Mouse (Mus musculus) stomach, embryonic 15.5 days (tissue): Measurements from ENCODE around the gene Trdn. TPM values are rescaled to one million over a fixed set of nuclear protein-coding genes. Genes with fewer than 3 reads are reported as not detected.

ENCODE experiments used
- ATAC-seq: fragments of 200-750 bp; cut with Nextera tagmentation; 2 replicates; pipeline ENCODE4 v1.8.0; 2017; ENCODE audit warnings: low read depth, moderate number of reproducible peaks, moderate TSS enrichment; ENCODE audit not compliant: insufficient read depth, low FRiP score
- H3K27ac ChIP-seq: fragments of 300-500 bp; sonication (generic); 2 replicates; pipeline ENCODE4 v1.5.1; 2015; ENCODE audit warnings: mild to moderate bottlenecking, inconsistent platforms
- H3K27me3 ChIP-seq: fragments of 300-500 bp; sonication (generic); replicated peaks from 2 replicates; pipeline ENCODE4 v1.6.1; 2015; ENCODE audit warnings: inconsistent platforms
- H3K36me3 ChIP-seq: fragments of 300-500 bp; sonication (generic); 2 replicates; pipeline ENCODE4 v1.6.1; 2015; ENCODE audit warnings: inconsistent platforms
- H3K4me1 ChIP-seq: fragments of 300-500 bp; sonication (generic); 2 replicates; pipeline ENCODE4 v1.6.1; 2015; ENCODE audit warnings: inconsistent platforms
- H3K4me2 ChIP-seq: fragments of 300-500 bp; sonication (generic); 2 replicates; pipeline ENCODE4 v1.6.1; 2015; ENCODE audit warnings: mild to moderate bottlenecking, inconsistent platforms
- H3K4me3 ChIP-seq: fragments of 300-500 bp; sonication (generic); replicated peaks from 2 replicates; pipeline ENCODE4 v1.5.1; 2015; ENCODE audit warnings: inconsistent platforms
- H3K9ac ChIP-seq: fragments of 300-500 bp; sonication (generic); 2 replicates; pipeline ENCODE4 v1.6.1; 2015; ENCODE audit warnings: inconsistent platforms
- H3K9me3 ChIP-seq: fragments of 300-500 bp; sonication (generic); 2 replicates; pipeline ENCODE4 v1.6.1; 2016; ENCODE audit warnings: inconsistent platforms
- WGBS: fragments of 180-500 bp; shearing (Covaris S2); methylation state at CpG from one replicate; pipeline ENCODE4 v1.1.7; 2015; 5-methylcytosine and 5-hydroxymethylcytosine counted together
- polyA plus RNA-seq: library from polyadenylated mRNA; unstranded; fragments of >200 nt; fragmentation: Nextera tagmentation; extraction: Ambion mirVana; gene quantifications from 2 replicates; pipeline ENCODE4 v1.2.1, GENCODE M21; 2015

The Trdn gene
- polyA plus RNA-seq, 1 experiment from 2014 or later = 0.13 TPM

DNA sequence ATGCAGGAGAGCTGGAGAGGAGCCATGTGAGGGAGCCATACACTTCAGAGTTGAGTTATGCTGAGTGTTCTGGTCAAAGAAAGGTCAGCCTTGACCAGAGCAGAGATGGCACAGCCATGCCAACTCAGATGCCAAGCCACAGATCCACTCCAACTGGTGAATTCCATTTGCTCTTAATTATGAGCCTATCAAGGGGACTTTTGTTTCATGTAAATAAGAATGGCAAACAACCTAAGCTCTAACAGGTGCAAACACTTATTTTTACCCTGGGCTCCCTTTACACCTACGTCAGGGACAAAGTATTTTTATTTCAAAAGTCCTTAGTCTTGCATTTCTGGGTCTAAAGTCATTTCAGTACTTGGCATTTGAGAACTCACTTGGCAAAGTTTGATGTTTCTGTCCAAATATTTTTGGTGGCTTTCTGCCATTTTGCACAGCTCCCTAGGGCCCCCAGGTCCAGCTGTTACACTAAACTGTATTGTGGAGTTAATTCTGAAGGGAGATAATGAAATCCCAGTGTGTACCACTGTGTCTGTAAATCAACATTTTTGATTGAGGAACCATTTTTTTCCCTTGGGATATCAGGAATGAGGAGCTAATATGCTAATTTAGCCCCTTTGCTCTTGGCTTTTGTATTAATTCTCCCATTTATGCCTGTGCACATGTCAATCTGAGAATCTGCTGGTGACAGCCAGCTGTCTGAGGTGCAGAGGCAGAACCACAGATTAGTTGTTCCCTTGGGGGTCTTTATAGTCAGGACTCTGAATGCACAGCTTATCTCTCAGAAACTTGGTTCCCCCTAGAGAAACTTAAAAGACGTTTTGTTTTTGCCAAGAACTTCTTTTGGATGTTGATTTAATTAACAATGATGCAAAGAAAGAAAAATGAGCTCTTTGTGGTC is 99.6 kb downstream of the Trdn start:
- no peak overlapping the region for H3K27ac ChIP-seq
- no peak overlapping the region for H3K4me2 ChIP-seq
- H3K27me3 ChIP-seq = no peaks in the 10 kb centered on the region
- H3K9ac ChIP-seq = no peak overlapping the region
- ATAC-seq = no peak
- WGBS = 53% methylated on average over 2 of the region's 2 CpGs
- no peaks in the 10 kb centered on the region for H3K36me3 ChIP-seq
- no peaks in the 10 kb centered on the region for H3K4me1 ChIP-seq
- H3K9me3 ChIP-seq = no peaks in the 10 kb centered on the region
- no peak overlapping the region for H3K4me3 ChIP-seq

DNA sequence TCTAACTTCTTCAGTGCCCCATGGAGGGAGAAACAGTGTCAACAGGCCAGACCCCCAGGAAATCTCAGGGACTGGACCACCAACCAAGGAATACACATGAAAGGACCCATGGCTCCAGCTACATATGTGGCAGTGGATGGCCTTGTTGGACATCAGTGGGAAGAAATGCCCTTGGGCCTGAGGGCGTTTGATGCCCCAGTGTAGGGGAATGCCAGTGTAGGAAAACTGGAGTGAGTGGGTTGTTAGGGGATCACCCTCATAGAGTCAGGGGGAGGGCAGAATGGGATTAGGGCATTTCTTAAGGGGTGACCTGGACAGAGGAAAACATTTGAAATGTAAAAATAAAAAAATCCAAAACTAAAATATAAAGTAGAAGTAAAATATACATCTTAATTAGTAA is 108.7 kb downstream of the Trdn start:
- 62% methylated on average over 1 of the region's 1 CpGs for WGBS
- H3K27me3 ChIP-seq = no peaks in the 10 kb centered on the region
- no peak overlapping the region for H3K27ac ChIP-seq
- H3K9ac ChIP-seq = no peak overlapping the region
- no peak for ATAC-seq
- H3K4me1 ChIP-seq = no peaks in the 10 kb centered on the region
- no peak overlapping the region for H3K4me3 ChIP-seq
- H3K9me3 ChIP-seq = no peaks in the 10 kb centered on the region
- H3K4me2 ChIP-seq = no peak overlapping the region
- H3K36me3 ChIP-seq = no peaks in the 10 kb centered on the region

DNA sequence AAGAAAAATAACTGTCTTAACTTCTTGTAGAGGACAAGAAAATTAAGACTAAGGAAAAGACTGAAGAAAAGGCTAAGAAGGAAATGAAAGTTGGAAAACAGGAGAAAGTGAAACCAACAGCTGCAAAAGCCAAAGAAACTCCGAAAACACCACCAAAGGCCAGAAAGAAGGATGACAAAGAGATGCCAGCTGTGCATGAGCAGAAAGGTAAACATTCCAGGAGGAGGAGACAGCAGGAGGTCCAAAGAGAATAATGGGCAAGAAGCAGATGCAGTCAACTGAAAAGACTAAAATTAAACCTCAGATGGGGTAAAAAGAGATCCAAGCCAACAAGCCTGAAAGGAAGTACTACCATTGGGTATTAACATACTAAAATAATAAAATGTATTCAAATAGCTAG is 115.6 kb downstream of the Trdn start:
- no peak overlapping the region for H3K9ac ChIP-seq
- H3K9me3 ChIP-seq = no peaks in the 10 kb centered on the region
- no peaks in the 10 kb centered on the region for H3K27me3 ChIP-seq
- H3K4me3 ChIP-seq = no peak overlapping the region
- no peak for ATAC-seq
- H3K36me3 ChIP-seq = no peaks in the 10 kb centered on the region
- H3K27ac ChIP-seq = no peak overlapping the region
- no peak overlapping the region for H3K4me2 ChIP-seq
- WGBS = 6% methylated on average over 1 of the region's 1 CpGs
- no peaks in the 10 kb centered on the region for H3K4me1 ChIP-seq

DNA sequence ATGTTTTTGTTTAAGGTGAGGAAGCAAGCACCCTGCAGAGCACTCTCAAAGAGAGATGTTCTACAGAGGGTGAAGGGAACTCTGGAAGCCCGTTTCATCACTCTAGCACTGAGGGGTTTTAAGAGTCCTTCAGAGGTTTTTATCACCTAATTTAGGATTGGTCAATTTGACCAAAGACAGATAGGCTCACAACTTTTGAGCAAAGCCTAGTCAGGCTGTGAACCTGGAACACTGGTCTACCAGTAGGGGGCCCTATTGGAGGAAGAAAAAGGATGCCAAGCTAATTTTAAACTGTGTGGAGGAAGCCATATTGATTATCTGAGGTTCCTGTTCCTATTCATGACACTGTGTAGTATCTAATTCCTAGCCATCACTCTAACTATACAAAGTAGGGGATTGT is 117.9 kb downstream of the Trdn start:
- H3K27me3 ChIP-seq = no peaks in the 10 kb centered on the region
- no peak overlapping the region for H3K4me2 ChIP-seq
- whole genome bisulfite sequencing = 55% methylated on average over 1 of the region's 1 CpGs
- no peak overlapping the region for H3K9ac ChIP-seq
- no peaks in the 10 kb centered on the region for H3K9me3 ChIP-seq
- no peak overlapping the region for H3K27ac ChIP-seq
- no peak for ATAC-seq
- H3K4me1 ChIP-seq = no peaks in the 10 kb centered on the region
- H3K4me3 ChIP-seq = no peak overlapping the region
- H3K36me3 ChIP-seq = no peaks in the 10 kb centered on the region

DNA sequence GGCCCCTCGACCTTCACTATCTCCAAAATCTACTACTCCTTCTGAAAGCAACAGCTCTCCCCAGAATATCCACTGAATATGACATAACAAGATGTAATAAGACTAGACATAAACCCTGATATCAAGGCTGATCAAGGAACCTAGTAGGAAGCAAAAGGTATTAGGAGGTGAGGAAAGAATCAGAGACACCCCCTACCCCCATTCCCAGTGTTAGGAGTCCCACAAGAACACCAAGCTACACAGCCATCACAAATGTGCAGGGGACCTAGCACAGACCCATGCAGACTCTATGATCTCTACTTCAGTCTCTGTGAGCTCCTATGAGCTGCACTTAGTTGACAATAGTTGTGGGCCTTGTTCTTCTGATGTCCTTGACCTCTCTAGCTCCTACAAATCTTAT is 130.1 kb downstream of the Trdn start:
- H3K4me1 ChIP-seq = no peaks in the 10 kb centered on the region
- WGBS = 72% methylated on average over 1 of the region's 1 CpGs
- no peak overlapping the region for H3K9ac ChIP-seq
- no peak overlapping the region for H3K27ac ChIP-seq
- no peaks in the 10 kb centered on the region for H3K27me3 ChIP-seq
- no peak overlapping the region for H3K4me2 ChIP-seq
- H3K9me3 ChIP-seq = no peaks in the 10 kb centered on the region
- no peak for ATAC-seq
- no peak overlapping the region for H3K4me3 ChIP-seq
- no peaks in the 10 kb centered on the region for H3K36me3 ChIP-seq

DNA sequence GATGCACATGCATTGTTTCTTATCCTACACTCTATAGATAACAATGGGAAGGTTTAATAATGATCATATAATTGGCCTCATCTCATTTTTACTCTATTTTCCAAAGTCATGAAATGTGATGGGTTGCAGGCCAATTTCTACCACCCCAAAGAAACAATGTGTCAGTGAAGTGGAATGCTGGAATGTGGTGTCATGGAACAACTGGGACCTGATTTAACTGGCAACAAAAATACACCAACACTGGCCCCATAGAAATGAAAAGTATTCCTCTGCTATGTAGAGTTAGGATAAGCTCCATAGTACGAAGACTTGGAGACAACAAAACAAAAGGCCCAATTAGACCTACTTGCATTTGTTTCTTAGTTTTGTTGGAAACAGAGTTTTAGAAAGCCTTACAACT is 173.6 kb downstream of the Trdn start:
- Histone ChIP-seq H3K4me2 (no peak overlapping the region), H3K27ac (no peak overlapping the region), H3K9me3 (no peaks in the 10 kb centered on the region), H3K9ac (no peak overlapping the region), H3K4me3 (no peak overlapping the region), H3K27me3 (no peaks in the 10 kb centered on the region), H3K4me1 (no peaks in the 10 kb centered on the region), H3K36me3 (no peaks in the 10 kb centered on the region)
- 71% methylated on average over 1 of the region's 1 CpGs for WGBS
- ATAC-seq = no peak

DNA sequence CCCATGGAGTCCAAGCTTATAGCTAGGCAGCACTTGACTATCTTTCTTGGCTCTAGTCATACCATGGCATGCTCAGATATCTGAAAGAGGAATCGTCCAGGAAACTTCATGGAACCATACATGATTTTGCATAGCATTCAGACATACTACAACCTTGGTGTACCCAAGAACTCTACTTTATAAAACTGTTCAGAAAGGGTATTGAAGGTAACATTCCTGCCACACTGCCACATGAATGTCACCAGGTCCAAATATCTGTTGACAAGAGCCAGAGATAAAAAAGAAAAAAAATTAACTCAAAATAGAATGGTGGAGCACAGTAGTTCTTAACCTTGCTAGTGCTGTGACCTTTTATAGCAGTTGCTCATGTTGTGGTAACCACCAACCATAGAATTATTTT is 175.8 kb downstream of the Trdn start:
- 63% methylated on average over 1 of the region's 1 CpGs for WGBS

DNA sequence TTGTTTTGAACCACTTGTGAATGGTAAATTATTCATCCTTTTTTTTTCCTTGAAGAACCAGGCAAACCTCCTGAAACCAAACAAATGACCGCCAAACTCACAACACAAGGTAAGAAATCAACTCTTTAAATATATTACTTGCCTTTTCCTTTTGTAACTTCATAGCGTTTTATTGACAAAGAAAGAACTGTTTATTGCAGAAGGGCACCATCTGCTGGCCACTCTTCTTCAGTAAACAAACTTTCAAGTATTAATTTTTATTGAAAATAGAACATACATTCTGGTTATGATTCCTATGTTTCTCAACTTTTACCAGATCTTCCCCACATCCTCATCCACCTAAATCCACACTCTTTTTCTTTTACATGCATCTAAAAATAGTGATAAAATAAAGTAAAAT is 224.6 kb downstream of the Trdn start:
- Histone ChIP-seq H3K27ac (no peak overlapping the region), H3K36me3 (no peaks in the 10 kb centered on the region), H3K4me2 (no peak overlapping the region), H3K9me3 (no peaks in the 10 kb centered on the region), H3K9ac (no peak overlapping the region), H3K4me3 (no peak overlapping the region), H3K4me1 (no peaks in the 10 kb centered on the region), H3K27me3 (no peaks in the 10 kb centered on the region)
- WGBS = 32% methylated on average over 2 of the region's 2 CpGs
- no peak for ATAC-seq

More for the DNA sequence above, 175.8 kb downstream of the Trdn start:
- H3K27me3 ChIP-seq = no peaks in the 10 kb centered on the region
- H3K9me3 ChIP-seq = no peaks in the 10 kb centered on the region
- no peaks in the 10 kb centered on the region for H3K36me3 ChIP-seq
- no peak overlapping the region for H3K27ac ChIP-seq
- H3K4me3 ChIP-seq = no peak overlapping the region
- no peak for ATAC-seq
- H3K9ac ChIP-seq = no peak overlapping the region
- H3K4me2 ChIP-seq = no peak overlapping the region
- H3K4me1 ChIP-seq = no peaks in the 10 kb centered on the region

DNA sequence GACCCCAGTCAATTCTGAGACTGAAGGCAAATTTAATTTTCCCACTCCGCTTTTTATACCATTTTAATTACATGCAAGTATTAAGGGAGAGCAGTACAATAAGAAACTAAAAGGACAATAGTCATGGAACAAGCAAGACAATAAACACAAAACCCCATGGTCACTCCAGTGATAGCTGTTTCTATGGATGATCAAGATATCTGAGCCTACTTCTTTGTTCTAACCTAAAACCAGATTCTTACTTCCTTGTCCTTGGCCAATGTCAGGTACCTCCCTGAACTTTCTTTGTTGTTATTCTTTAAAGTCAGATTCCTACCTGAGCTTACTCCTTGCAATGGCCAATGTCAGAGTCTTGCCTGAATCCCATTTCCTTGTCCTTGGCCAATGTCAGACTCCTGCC is 272.7 kb downstream of the Trdn start:
- H3K9ac ChIP-seq = no peak overlapping the region
- H3K4me1 ChIP-seq = no peaks in the 10 kb centered on the region
- H3K36me3 ChIP-seq = no peaks in the 10 kb centered on the region
- no peaks in the 10 kb centered on the region for H3K9me3 ChIP-seq
- no peak for ATAC-seq
- H3K4me2 ChIP-seq = no peak overlapping the region
- WGBS = 90% methylated on average over 1 of the region's 1 CpGs
- no peak overlapping the region for H3K27ac ChIP-seq
- H3K4me3 ChIP-seq = no peak overlapping the region
- H3K27me3 ChIP-seq = no peaks in the 10 kb centered on the region

DNA sequence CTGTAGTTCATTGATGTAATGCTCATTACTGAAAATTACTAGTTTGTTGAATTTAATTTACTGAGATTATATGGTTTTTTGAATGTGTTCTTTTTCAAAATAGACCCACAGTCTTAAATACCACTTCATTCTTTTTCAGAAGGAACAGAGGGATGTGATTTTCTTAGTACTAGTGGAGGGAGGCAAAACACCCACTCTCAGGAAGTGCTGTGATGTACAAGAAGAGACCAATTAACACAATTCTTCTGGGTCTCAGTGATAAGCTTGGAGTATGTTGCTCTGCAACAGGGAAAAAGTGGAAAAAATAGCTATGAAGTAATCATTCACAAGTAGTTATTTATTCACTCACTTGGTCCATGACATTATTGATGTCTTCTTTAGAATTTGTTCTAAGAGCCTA is 286.2 kb downstream of the Trdn start:
- Histone ChIP-seq H3K4me1 (no peaks in the 10 kb centered on the region), H3K4me2 (no peak overlapping the region), H3K36me3 (no peaks in the 10 kb centered on the region), H3K27ac (no peak overlapping the region), H3K9ac (no peak overlapping the region), H3K4me3 (no peak overlapping the region), H3K27me3 (no peaks in the 10 kb centered on the region), H3K9me3 (no peaks in the 10 kb centered on the region)
- ATAC-seq = no peak

DNA sequence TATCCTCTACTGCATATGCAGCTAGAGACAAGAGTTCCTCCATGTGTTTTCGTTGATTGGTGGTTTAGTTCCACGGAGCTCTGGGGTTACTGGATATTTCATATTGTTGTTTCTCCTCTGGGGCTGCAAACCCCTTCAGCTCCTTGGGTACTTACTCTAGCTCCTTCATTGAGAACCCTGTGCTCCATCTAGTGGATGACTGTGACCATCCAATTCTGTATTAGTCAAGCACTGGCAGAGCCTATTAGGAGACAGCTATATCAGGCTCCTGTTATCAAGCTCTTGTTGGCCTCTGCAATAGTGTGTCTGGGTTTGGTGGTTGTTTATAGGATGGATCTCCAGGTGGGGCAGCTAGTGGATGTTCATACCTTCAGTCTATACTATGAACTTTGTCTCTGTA is 290.2 kb downstream of the Trdn start:
- no peak overlapping the region for H3K9ac ChIP-seq
- ATAC-seq = no peak
- H3K9me3 ChIP-seq = no peaks in the 10 kb centered on the region
- H3K27me3 ChIP-seq = no peaks in the 10 kb centered on the region
- no peak overlapping the region for H3K4me3 ChIP-seq
- H3K4me2 ChIP-seq = no peak overlapping the region
- no peak overlapping the region for H3K27ac ChIP-seq
- 68% methylated on average over 2 of the region's 2 CpGs for WGBS
- H3K36me3 ChIP-seq = no peaks in the 10 kb centered on the region
- H3K4me1 ChIP-seq = no peaks in the 10 kb centered on the region

DNA sequence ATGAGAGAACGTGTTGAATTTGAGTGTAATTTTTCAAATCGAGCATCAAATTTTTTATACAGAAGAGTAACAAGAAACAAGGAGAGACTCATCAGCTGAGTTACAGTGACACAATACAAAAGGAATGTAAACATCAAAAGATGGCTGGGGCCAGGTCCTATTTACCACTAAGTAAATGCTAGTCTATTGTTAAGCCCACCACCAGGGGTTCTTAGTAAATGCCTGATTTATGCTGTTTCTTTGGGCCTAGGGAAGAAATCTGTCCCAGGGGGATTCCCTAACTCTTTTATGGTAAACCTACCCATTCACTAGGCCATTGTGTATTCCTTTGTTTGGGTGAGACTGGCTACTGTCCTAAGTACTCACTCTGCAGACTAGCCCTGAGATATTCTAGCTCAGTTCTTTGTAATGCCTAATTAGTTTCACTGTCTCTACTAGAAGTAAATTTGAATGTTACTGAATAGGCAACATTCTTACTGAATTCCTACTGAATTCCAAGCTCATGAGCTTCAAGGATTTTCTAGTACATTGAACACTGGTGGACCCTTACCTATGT is 295.2 kb downstream of the Trdn start:
- Histone ChIP-seq H3K4me2 (no peak overlapping the region), H3K9me3 (no peaks in the 10 kb centered on the region), H3K9ac (no peak overlapping the region), H3K27me3 (no peaks in the 10 kb centered on the region), H3K27ac (no peak overlapping the region), H3K4me1 (no peaks in the 10 kb centered on the region), H3K4me3 (no peak overlapping the region), H3K36me3 (no peaks in the 10 kb centered on the region)
- ATAC-seq = no peak
- 78% methylated on average over 2 of the region's 2 CpGs for WGBS
